Mouse (Mus musculus): ENCODE measurements around the gene Kif21a.

The Kif21a gene

DNA sequence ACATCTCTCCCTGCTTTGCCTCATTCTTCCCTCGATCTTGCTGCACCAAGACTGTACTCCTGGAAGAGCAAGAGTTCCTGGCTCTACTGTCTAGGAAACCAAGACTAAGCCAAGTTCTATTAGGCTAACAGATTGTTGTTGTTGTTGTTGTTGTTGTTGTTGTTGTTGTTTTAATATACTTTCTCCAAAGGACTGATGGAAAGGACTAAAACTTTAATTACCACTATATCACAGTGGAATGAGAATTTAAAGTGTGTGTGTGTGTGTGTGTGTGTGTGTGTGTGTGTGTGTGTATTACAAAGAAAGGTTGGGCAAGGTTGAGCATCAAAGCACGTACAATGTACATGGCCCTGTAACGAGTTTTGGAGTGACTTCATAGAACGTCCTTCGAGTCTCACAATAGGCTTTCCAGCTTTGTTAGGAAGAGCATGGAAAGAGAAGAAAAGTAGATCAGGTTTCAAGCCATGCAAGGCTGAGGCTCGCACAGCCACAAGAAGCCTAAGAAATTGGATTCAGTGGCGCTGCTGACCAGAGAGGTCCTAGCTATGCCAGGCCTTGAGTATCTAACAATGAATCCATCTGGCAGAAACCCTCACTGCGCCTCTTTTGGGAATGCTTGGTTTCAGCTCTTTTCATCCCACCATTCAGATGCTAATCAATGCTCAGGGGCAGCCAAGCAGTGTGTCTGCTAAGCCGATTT lies 31.4 kb downstream of the Kif21a start:
- DNase-seq (ENCODE audit: low read depth): no peak

DNA sequence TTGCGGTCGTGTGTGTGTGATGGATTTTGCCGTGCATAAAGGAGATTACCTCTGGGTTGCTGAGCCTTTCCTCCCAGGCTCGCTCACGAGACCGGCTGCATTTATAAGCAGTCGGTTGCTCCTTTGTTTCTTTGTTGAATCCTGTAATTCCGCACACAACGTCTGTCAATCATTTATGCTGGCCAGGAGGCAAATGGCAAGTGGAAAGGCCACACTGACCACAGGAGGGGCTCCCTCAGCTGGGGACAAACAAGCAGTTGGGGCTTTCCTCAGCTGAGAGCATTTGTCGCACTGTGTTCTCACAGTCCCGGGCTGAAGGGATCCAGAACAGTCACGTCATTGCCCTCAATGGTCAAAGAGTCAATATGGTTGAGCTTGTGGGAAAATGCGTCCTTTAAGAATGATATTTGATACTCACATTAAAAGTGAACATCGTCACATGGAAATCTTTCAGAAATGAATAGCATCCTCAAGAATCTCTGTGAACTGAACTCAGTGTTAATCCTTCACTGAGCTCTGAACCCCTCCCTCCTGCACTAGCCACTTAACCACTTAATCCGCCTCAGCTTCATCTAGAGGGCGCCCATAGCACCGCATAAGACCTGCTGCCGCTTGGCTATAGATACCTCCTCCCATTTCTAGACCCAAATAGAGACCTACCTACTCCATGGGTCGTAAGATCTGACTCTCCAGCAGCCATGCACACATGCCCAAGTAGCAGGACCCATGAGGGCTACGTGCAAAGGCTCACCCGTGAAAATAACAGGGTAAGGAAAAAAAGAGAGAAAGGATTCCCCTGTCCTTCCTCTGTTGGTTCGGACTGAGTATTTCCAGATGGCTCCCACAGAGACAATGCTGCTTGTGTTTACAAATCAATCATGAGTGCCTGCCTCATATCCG lies 32.2 kb downstream of the Kif21a start:
- no peak for DNase-seq (ENCODE audit: low read depth)

DNA sequence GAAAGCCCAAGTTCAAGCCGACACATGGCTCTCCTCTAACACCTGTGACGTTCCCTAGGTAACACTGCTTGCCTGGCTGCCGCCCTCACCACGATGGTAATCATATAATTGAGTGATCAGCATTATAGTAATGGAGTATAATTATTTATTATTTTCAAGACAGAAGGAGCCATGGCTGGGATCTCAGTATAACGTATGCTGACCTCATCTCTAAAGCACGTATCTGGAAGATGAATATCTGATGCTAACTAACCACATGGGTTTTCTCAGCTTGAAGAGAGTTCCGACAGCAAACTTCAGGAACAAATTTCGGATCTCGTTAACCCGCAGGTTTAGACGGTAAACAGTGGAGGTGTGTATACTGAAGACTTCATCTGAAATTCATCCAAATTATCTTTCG lies 33.4 kb downstream of the Kif21a start:
- no peak for DNase-seq (ENCODE audit: low read depth)

DNA sequence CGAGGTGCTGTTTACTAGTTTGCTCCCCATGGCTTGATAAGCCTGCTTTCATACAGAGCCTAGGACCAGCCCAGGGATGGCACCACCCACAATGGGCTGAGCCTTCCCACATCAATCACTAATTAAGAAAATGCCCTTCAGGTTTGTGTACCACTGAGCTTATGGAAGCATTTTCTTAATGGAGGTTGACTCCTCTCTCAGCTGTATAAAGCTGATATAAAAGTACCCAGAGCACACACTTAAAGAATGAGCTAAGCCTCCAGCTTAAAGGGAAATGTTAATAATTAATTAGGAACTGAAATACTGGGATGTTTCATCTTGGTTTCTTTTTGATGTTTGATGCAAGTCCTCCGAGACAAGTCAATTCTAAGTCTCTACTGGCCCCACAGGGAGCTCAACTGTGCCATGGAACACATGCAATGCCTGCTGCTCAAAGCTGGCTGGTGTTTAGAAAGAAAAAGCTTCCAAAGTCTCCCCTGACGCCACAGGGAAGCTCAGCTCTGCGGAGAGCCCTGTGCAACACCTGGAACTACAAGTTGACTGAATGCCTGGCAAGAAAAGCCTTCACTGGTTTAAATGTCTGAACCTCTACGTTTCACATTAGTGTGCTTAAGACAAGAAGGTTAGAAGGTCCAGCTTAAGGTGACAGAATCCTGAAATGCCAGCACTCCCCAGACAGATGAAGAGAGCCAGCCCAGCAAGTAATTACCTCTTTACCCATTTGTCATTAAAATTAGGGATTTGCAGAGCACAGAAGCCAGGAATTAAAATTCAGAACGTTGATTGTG lies 36.8 kb downstream of the Kif21a start:
- no peak for DNase-seq (ENCODE audit: low read depth)

DNA sequence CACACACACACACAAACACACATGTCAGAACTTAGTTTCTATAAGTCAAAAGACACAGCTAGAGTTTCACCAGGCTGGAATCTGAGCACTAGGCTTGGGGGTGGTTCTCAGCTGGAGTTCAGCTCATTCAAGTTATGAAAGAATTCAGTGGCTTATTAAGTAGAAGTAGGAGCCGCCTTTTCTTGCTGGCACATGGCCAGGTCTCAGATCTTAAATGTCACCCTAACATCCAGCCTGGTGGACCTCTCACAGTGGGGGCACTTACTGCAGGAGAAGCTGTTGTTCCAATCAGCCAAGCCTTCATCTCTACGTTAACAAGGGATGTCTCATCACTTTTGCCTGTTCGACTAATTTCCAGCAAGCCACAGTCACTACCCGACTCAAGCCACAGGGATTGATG lies 39.5 kb downstream of the Kif21a start:
- DNase-seq (ENCODE audit: low read depth): peak; percentile 29

GRCm38 (mm10) chr15:91007123-91007830 lies 42.5 kb downstream of the Kif21a start:
- no peak for DNase-seq (ENCODE audit: low read depth)

GRCm38 (mm10) chr15:91004726-91005125 lies 45.0 kb downstream of the Kif21a start:
- DNase-seq (ENCODE audit: low read depth): peak; percentile 55

GRCm38 (mm10) chr15:91001037-91001616 lies 48.6 kb downstream of the Kif21a start:
- DNase-seq (ENCODE audit: low read depth): no peak

GRCm38 (mm10) chr15:91000280-91001036 lies 49.3 kb downstream of the Kif21a start:
- no peak for DNase-seq (ENCODE audit: low read depth)

GRCm38 (mm10) chr15:90992871-90993270 lies 56.9 kb downstream of the Kif21a start:
- DNase-seq (ENCODE audit: low read depth): peak; percentile 72

DNA sequence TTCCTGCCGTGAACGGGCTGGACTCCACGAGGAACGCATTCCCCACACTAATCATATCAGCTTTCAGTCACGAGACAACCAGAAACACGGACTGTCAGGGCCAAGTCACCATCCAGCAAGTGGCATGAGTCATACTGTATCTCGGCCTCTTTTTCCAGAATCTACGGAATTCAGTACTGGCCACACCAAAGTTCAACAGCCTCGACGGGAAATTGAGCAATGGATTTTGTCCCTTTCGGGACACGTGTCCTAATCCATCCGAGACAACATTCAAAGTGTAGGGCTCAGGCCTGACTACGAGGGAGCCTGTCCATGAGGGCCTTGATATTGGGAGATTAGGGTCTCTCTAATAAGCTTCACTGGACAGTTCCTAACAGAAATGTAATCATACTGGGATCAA lies 57.4 kb downstream of the Kif21a start:
- peak; percentile 79 for DNase-seq (ENCODE audit: low read depth)

- DNase-seq (ENCODE audit: low read depth): peak; percentile 78
Measured at GRCm38 (mm10) chr15:90991843-90992242, 57.9 kb downstream of the Kif21a start.

DNA sequence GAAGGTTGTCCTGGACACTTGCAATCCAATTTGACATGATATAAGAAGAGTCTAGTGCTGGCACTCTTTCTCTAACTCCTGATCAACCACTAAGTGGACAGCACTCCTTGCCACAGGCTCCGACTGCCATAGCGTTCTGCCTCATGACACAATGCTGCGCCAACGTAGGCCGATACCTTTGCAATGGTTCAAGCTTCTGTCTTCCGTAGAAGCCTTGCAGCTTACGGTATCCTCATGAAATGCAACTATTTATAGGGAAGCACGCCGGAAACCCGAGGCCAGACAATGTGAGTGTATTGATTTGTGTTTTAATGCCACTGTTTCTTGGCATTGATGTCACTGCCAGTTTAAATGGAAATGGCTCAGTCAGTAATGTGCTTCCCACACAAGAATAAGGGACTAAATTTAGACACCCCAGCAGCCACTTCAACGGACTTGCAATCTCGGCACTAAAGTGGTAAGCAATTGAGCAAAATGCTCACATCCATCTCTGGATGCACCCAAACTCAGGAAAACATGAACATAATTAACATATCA lies 62.0 kb downstream of the Kif21a start:
- DNase-seq (ENCODE audit: low read depth): no peak

DNA sequence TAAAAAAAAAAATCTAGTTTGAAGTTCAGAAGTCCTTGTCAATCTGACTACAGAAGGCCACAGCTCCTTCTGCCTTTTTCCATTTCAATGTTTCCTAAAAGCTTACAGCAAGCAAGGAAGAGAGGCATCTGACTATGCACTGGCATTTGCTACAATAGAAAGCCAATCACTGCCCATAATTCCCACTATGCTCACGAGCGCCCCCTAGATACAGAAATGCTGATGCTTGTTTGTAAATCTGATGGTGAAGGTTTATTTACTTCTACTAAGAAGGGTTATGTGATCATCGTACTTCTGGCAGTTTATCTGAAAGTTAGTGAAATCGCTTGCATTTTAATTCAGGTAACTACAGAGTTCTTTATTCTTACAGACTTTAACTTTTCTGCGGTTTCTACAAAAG lies 73.8 kb downstream of the Kif21a start:
- DNase-seq (ENCODE audit: low read depth): peak; percentile 23

DNA sequence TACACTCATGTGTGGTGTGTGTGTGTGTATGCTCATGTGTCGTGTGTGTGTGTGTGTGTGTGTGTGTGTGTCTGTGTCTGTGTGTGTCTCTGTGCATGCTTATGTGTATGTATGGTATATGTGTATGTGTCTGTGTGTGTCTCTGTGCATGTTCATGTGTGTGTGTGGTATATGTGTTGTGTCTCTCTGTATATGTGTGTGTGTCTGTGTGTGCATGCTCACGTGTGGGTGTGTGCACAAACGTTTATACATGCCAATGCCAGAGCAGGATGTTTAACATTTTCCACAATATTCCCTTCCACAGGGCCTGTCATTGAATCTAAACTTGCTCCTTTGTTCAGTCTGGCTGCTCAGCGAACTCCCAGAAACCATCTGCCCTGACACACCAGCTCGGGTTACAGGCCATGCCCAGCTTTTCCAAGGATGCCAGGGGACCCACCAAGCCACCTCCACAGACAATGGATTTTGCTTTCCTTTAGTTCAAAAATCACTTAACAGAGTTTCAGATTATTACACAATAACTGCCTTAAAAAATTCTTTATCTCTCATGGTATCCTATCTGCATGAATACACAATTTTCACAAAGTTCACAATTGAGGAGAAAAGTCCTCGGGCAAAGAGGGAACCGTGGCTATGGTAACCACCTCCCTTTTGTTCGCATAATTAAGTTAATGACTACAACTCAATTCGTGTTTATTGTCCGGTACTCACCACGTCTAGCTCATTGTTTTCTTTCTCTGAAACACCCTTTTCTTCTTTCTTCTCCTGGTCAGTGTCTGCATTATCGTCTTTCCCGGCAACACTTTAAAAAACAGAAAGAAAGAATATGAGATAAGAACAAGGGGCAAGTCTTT lies 77.6 kb downstream of the Kif21a start:
- DNase-seq (ENCODE audit: low read depth): no peak

DNA sequence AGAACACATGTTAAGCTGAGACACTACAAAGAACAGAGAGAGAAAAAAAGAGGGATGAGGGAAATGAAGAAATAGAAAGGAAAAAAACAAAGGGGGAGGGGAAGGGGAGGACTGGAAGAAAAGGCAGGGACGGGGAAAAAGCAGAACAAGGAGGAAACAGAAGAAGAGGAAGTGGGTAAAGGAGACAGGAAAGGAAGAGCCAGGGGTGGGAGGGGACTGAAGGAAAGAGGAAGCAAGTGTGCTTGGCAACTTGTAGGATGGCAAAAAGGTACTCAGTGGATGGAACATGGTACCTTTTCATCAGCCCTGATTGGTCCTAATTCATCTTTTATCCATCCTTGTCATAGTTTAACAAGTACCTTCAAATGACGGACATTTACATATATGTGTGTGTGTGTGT lies 86.4 kb downstream of the Kif21a start:
- no peak for DNase-seq (ENCODE audit: low read depth)

DNA sequence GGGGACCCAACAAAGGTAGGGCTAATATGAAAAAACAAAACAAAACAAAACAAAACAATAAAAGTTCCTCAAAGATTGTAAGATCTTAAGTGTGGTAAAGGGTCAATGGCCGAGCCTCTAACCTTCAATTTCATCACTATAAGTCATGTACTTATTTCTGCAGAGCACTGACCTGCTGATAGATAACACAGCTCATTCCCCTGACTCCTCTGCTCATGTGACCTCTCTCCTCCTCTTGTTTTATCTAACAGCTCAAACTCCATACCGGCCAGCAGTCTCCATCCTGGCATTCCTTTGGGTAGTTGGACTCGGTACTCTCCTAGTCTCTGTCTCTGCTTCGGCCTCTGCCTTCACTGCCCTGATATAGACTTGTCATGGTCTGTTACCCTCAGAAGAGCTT lies 87.2 kb downstream of the Kif21a start:
- DNase-seq (ENCODE audit: low read depth): no peak

DNA sequence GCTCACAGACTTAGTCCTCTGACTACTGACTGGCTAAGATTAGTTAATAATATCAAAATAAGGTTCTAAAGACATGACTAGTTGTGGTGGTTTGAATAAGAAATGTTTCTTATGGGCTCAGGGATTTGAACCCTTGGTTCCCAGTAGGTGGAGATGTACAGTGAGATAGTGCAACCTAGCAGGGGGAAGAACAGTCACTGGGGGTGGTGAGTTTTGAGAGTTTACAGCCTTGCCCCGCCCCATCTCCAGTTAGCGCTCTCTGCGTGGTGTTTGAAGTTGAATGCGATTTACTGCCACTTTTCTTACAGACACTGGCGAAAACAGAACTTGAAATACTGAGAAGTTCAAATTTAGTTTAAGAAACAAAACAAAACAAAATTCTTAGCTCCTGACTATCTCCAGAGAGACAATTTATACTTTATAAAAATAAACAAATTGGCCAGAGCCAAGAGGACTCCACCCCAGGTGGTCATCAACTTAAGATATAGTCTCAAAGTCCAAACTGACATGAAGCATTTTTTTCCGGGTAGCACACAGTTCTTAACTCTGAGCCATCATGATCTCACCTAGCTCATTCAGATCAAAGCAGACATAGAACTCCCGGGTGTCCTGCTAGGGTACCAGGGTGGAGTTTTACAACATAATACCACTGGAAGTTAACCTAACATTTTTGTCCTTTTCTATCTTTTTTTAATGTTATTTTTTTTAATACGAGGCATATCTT lies 88.8 kb downstream of the Kif21a start:
- DNase-seq (ENCODE audit: low read depth): no peak

- DNase-seq (ENCODE audit: low read depth): peak; percentile 15
Measured at GRCm38 (mm10) chr15:90951383-90951782, 98.4 kb downstream of the Kif21a start.
